ENCODE assay signal across 10 mouse cellular contexts in genomic region chr5:139434940-139435339, GRCm38 (mm10). TPM values are rescaled to one million over a fixed set of nuclear protein-coding genes. Genes with fewer than 3 reads are reported as not detected.
DNase-seq lines count a peak whose midpoint lies in the region; ATAC-seq lines count a peak whose summit lies in the region.
"Had no signal": no experiment of that assay in that cellular context is flagged by ENCODE, and none has a peak within 500 bp of the region (broad histone marks: within the 10 kb centered on the region; RNA-seq: fewer than 3 reads in every experiment).

No protein-coding gene starts in this region.

- no peak overlapping the region for H3K4me3 ChIP-seq in embryonic facial prominence, embryonic 10.5 days
- H3K4me3 ChIP-seq in hindbrain, embryonic 14.5 days (replicated peaks; ENCODE audit: low read length): no peak overlapping the region
- no peak overlapping the region for H3K4me3 ChIP-seq in midbrain, embryonic 12.5 days
- H3K4me3 ChIP-seq: embryonic facial prominence, embryonic 15.5 days had no signal

- WGBS in embryonic facial prominence, embryonic 10.5 days: 66% methylated on average over 8 of the region's 8 CpGs
- 12% methylated on average over 7 of the region's 8 CpGs for WGBS in hindbrain, embryonic 14.5 days
- 20% methylated on average over 8 of the region's 8 CpGs for WGBS in midbrain, embryonic 12.5 days

- H3K9ac ChIP-seq in hindbrain, embryonic 14.5 days: peak overlapping the region; percentile 35; the same call in 1 of the 2 replicates
- no peak overlapping the region for H3K9ac ChIP-seq in midbrain, embryonic 12.5 days (replicated peaks)
- H3K9ac ChIP-seq: embryonic facial prominence, embryonic 15.5 days had no signal

- peak; percentile 32 for DNase-seq in MN1 (ENCODE audit: low spot score)
- no peak for DNase-seq in embryonic facial prominence, embryonic 10.5 days (ENCODE audit: low spot score)
- peak; percentile 59 for DNase-seq in hindbrain, embryonic 14.5 days (ENCODE audit: low spot score)
- no peak for DNase-seq in urinary bladder, postnatal 10 days (ENCODE audit: low spot score)
- DNase-seq in cerebellum, adult 8-10 months: no peak
- no peak for DNase-seq in thymus, postnatal 14 days
- no peak for DNase-seq in adrenal gland, postnatal 36 days

- H3K27ac ChIP-seq in embryonic facial prominence, embryonic 10.5 days (replicated peaks): peak overlapping the region; percentile 24; the same call in 1 of the 2 replicates
- peak overlapping the region; percentile 44; the same call in 1 of the 2 replicates for H3K27ac ChIP-seq in hindbrain, embryonic 14.5 days
- H3K27ac ChIP-seq in midbrain, embryonic 12.5 days (replicated peaks): peak overlapping the region; percentile 58; the same call in 1 of the 2 replicates
- H3K27ac ChIP-seq: embryonic facial prominence, embryonic 15.5 days had no signal

- no peaks in the 10 kb centered on the region for H3K27me3 ChIP-seq in embryonic facial prominence, embryonic 10.5 days (replicated peaks; ENCODE audit: low read depth, poor library complexity, severe bottlenecking)
- no peaks in the 10 kb centered on the region for H3K27me3 ChIP-seq in hindbrain, embryonic 14.5 days (ENCODE audit: control insufficient read depth, insufficient read depth, low read length)
- H3K27me3 ChIP-seq in midbrain, embryonic 12.5 days: no peaks in the 10 kb centered on the region
- H3K27me3 ChIP-seq: embryonic facial prominence, embryonic 15.5 days had no signal

- peaks cover 35% of the 10 kb centered on the region for H3K4me1 ChIP-seq in embryonic facial prominence, embryonic 10.5 days
- peaks cover 30% of the 10 kb centered on the region for H3K4me1 ChIP-seq in hindbrain, embryonic 14.5 days (replicated peaks; ENCODE audit: control insufficient read depth, insufficient read depth, low read length)
- peaks cover 57% of the 10 kb centered on the region for H3K4me1 ChIP-seq in midbrain, embryonic 12.5 days

- no peaks in the 10 kb centered on the region for H3K9me3 ChIP-seq in embryonic facial prominence, embryonic 10.5 days
- H3K9me3 ChIP-seq in hindbrain, embryonic 14.5 days (ENCODE audit: control insufficient read depth, low read length): no peaks in the 10 kb centered on the region
- H3K9me3 ChIP-seq in midbrain, embryonic 12.5 days: no peaks in the 10 kb centered on the region
- H3K9me3 ChIP-seq: embryonic facial prominence, embryonic 15.5 days; G1E had no signal

- ATAC-seq in hindbrain, embryonic 14.5 days (ENCODE audit: low FRiP score): peak; percentile 64; the same call in 1 of the 2 replicates
- ATAC-seq in midbrain, embryonic 12.5 days (ENCODE audit: low FRiP score, low read depth): peak; percentile 58

- peak overlapping the region; percentile 12; the same call in 1 of the 2 replicates for H3K4me2 ChIP-seq in hindbrain, embryonic 14.5 days (replicated peaks)
- H3K4me2 ChIP-seq in midbrain, embryonic 12.5 days (replicated peaks): 0 out of 2 replicates have a peak overlapping the region, but pooled peaks have one; percentile 9
- H3K4me2 ChIP-seq: embryonic facial prominence, embryonic 15.5 days had no signal

- H3K36me3 ChIP-seq in embryonic facial prominence, embryonic 10.5 days (replicated peaks): peaks cover 11% of the 10 kb centered on the region
- no peaks in the 10 kb centered on the region for H3K36me3 ChIP-seq in hindbrain, embryonic 14.5 days (replicated peaks; ENCODE audit: control insufficient read depth, insufficient read depth)
- no peaks in the 10 kb centered on the region for H3K36me3 ChIP-seq in midbrain, embryonic 12.5 days
- H3K36me3 ChIP-seq: embryonic facial prominence, embryonic 15.5 days had no signal

RNA-seq across cellular contexts. Expression of gene Gper1, which starts 12.0 kb away (rescaled TPM):
- 0.33 and 0.46 TPM in 2 replicates for polyA plus RNA-seq in embryonic facial prominence, embryonic 10.5 days (2016; fragmentation: Nextera tagmentation; extraction: Ambion mirVana)
- 7.5 TPM in 2 replicates for polyA plus RNA-seq in hindbrain, embryonic 14.5 days (2014; fragmentation: Nextera tagmentation; extraction: Ambion mirVana)
- polyA plus RNA-seq in midbrain, embryonic 12.5 days (2016; fragmentation: Nextera tagmentation; extraction: Ambion mirVana): 2.3 and 3.7 TPM in 2 replicates
- total RNA-seq in adrenal gland, postnatal 36 days (2021): 1 to 10 TPM; 2.8 to 4.7 TPM
- total RNA-seq: G1E had no signal
- polyA plus RNA-seq: G1E had no signal

RNA-seq across cellular contexts. Expression of gene 3110082I17Rik, which starts 25.4 kb away (rescaled TPM):
- polyA plus RNA-seq in embryonic facial prominence, embryonic 10.5 days (2016; fragmentation: Nextera tagmentation; extraction: Ambion mirVana): 58.2 and 58.5 TPM in 2 replicates
- 12.7 and 13.6 TPM in 2 replicates for polyA plus RNA-seq in hindbrain, embryonic 14.5 days (2014; fragmentation: Nextera tagmentation; extraction: Ambion mirVana)
- polyA plus RNA-seq in midbrain, embryonic 12.5 days (2016; fragmentation: Nextera tagmentation; extraction: Ambion mirVana): 27.5 and 29.3 TPM in 2 replicates
- 10 to 100 TPM; 11.9 to 12.3 TPM for total RNA-seq in adrenal gland, postnatal 36 days (2021)

RNA-seq across cellular contexts. Expression of gene C130050O18Rik, which starts 29.9 kb away (rescaled TPM):
- polyA plus RNA-seq in embryonic facial prominence, embryonic 10.5 days (2016; fragmentation: Nextera tagmentation; extraction: Ambion mirVana): 0.16 and 0.26 TPM in 2 replicates
- 0.26 and 0.32 TPM in 2 replicates for polyA plus RNA-seq in hindbrain, embryonic 14.5 days (2014; fragmentation: Nextera tagmentation; extraction: Ambion mirVana)
- 0.22 and 0.36 TPM in 2 replicates for polyA plus RNA-seq in midbrain, embryonic 12.5 days (2016; fragmentation: Nextera tagmentation; extraction: Ambion mirVana)
- under 1 TPM; 0.49 to 0.79 TPM for total RNA-seq in adrenal gland, postnatal 36 days (2021)

RNA-seq across cellular contexts. Expression of gene Zfand2a, which starts 49.4 kb away (rescaled TPM):
- 10.2 and 12.5 TPM in 2 replicates for polyA plus RNA-seq in embryonic facial prominence, embryonic 10.5 days (2016; fragmentation: Nextera tagmentation; extraction: Ambion mirVana)
- 13.9 and 15.9 TPM in 2 replicates for polyA plus RNA-seq in hindbrain, embryonic 14.5 days (2014; fragmentation: Nextera tagmentation; extraction: Ambion mirVana)
- polyA plus RNA-seq in midbrain, embryonic 12.5 days (2016; fragmentation: Nextera tagmentation; extraction: Ambion mirVana): 11.5 and 13.1 TPM in 2 replicates
- 10 to 100 TPM; 28.6 to 34.9 TPM for total RNA-seq in adrenal gland, postnatal 36 days (2021)

RNA-seq across cellular contexts. Expression of gene Gpr146, which starts 57.4 kb away (rescaled TPM):
- polyA plus RNA-seq in embryonic facial prominence, embryonic 10.5 days (2016; fragmentation: Nextera tagmentation; extraction: Ambion mirVana): 1.7 and 2.5 TPM in 2 replicates
- polyA plus RNA-seq in hindbrain, embryonic 14.5 days (2014; fragmentation: Nextera tagmentation; extraction: Ambion mirVana): 1.4 and 2.7 TPM in 2 replicates
- 1.8 and 2.6 TPM in 2 replicates for polyA plus RNA-seq in midbrain, embryonic 12.5 days (2016; fragmentation: Nextera tagmentation; extraction: Ambion mirVana)
- 10 to 100 TPM; 15.2 to 17.9 TPM for total RNA-seq in adrenal gland, postnatal 36 days (2021)

Comparison
In these comparisons a context has a peak if more than half of its experiments do, and no peak if none do; other contexts are left out.
1. DNase-seq: peak in MN1 (single experiment) and hindbrain, embryonic 14.5 days (single experiment); none in embryonic facial prominence, embryonic 10.5 days (single experiment), urinary bladder, postnatal 10 days (single experiment), cerebellum, adult 8-10 months (single experiment), thymus, postnatal 14 days (single experiment) and adrenal gland, postnatal 36 days (0 of 2).
2. Peak in every context shown above with its lines, with median percentiles within 50 percentile points of each other: H3K27ac ChIP-seq.